Mouse (Mus musculus): ENCODE measurements around the gene Nme9.

Gene Nme9

DNA sequence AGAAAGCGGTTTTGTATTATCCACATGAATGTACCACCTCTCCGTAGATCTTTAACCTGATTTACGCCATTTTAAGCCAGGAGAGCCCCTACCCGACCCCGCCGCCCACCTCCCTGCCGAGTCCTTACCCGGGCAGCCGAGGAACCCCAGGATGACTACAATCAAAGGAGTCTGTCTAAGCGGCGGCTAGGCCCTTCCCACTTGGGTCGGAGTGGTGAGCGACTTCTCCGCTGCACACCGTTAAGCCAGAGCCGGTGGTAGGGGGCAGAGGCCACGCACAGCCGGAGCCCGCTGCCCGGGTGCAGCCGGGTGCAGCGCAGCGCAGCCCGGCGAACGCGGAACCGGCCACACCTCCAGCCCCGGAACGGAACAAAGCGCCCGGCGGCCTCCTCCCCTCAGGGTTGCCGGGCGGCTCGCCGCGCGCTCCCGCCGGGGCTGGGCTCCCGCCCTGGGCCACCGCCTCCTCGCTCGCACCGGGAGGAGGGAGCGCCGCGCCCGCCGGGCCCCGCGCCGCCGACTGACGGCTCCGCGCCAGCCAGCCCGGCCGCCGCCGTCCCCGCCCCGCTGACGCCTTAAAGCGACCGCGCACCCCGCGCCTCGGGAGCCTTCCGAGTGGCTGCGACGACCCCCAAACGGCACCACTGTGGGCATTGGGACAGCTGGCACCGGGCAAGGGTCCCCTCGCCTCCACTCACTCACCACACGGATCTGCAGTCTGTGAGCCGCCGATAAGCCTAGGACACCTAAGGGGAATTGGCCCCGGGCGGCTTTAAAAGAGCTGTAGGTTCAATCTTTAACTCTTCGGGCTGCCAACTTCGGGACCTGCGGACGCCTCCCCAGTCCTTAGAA, 14.9 kb upstream of the Nme9 start:
- peak; percentile 39 for DNase-seq (ENCODE audit: low read depth)

DNA sequence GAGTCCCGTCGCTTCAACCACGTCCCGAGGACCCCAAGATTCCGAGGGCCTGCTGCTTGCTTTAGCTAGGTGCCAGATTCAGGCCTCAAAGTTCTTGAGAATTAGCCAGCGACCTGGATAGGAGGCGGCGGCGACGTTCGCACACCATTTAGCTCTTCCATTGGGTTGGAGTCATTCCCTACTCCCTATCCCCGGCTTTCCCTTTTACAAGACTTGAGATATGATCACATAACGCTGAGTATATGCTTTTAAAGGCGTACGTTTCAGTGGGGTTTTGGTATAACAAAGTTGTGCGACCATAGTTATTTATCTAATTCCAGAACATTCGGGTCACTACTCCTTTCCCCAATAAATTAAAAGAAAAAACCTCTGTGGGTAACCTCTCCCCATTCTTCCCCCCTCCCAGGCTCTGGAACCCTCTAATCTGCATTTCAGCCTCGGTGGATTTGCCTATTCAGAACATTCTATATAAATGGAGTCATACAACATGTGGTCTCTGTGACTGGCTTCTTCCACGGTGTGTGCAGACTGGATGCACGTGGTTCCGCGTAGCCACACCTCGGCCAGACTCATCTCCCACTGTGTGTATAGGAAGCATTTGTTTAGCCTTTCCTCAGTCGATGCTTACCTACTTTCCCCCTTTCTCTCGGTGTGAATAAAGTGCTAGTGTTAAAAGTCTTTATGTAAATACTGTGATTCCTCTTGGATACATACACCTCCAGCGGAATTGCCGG, 14.1 kb upstream of the Nme9 start, which contains the start of gene Mras:
Gene Mras, minus strand, starts transcription at position 351 of the 734 bp plus-strand sequence.
- no peak for DNase-seq (ENCODE audit: low read depth)

DNA sequence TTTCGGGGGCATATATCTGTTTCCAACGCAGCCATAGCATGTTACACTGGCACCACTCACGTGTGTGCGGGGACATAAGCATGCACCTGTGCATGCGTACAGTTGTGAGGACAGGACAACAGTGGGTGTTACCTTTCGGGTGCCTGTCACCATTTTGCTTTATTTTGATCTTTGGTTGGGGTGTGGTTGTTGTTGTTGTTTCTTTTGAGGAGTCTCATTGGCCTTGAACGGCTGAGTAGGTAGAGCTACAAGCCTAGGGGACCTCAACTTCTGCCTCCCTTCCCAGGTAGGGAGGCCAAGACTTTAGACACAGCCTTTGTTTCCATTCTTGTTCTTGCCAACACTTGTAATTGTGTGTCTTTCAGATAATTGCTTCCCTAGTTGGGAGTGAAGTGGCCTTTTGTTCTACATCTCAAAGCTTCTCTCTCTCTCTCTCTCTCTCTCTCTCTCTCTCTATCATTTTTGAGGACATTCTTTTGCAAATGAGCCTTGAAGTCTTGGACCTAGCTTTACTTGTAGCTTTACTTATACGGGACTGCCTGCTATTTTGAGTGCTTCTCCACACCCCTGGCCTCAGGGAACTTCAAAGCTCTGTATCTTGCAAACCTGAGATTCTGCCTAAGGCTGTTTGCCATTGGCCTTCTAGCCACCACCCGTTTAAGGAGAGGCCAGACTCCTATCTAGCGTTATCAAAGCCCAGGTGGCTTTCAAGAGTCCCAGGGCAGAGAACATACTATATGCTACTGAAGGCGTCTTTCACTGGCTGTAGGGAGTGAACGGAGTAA, 13.3 kb upstream of the Nme9 start:
- DNase-seq (ENCODE audit: low read depth): no peak

DNA sequence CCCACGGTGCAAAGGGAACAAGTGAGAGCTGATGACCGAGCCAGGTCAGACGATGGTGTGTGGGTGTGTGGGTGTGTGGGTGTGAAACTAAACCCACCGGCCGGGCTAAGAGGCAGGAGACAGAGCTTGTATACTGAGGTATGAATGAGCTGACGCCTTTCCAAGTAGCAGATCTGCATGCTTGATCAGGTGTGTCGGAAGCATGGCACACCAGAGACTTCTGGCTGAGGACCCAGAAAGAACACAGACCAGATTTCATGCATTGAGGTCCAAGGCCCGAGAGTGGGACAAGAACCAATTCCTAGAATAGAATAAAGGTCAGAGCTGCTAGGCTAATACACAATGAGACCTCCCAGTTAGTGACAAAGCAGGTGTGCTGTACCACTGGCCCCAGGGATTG, 12.2 kb upstream of the Nme9 start:
- no peak for DNase-seq (ENCODE audit: low read depth)

DNA sequence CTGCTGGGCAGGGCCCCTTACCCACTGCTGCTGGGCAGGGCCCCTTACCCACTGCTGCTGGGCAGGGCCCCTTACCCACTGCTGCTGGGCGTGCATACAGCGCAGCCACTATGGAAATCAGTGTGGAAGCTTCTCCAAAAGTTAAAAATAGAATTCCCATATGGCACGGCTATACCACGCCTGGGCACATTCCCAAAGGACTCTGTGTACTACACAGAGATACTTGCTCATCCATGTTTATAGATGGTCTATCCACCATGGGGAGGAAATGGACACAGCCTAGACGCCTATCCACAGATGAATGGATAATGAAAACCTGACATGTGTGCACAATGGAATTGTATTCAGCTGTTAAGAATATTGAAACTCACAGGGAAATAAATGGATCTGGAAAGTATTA, 10.3 kb upstream of the Nme9 start:
- no peak for DNase-seq (ENCODE audit: low read depth)

DNA sequence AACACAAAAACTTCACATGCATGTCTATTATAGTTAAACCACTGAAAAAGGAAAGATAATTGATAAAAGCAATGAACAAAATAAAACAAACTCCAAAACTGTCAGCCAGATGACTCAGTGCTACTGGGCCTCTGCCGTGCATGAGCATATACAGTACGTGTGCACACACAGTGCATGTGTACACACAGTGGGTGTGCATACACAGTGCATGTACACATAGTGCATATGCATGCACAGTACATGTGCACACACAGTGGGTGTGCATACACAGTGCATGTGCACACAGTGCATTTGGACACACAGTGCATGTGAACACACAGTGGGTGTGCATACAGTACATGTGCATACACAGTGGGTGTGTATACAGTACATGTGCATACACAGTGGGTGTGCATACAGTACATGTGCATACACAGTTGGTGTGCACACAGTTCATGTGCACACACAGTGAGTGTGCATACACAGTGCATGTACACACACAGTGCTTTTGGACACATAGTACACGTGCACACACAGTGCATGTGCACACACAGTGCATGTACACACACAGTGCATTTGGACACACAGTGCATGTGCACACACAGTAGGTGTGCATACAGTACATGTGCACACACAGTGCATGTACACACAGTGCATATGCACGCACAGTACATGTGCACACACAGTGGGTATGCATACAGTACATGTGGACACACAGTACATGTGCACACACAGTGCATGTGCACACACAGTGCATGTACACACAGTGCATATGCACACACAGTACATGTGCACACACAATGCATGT, 9.4 kb upstream of the Nme9 start:
- DNase-seq (ENCODE audit: low read depth): no peak

DNA sequence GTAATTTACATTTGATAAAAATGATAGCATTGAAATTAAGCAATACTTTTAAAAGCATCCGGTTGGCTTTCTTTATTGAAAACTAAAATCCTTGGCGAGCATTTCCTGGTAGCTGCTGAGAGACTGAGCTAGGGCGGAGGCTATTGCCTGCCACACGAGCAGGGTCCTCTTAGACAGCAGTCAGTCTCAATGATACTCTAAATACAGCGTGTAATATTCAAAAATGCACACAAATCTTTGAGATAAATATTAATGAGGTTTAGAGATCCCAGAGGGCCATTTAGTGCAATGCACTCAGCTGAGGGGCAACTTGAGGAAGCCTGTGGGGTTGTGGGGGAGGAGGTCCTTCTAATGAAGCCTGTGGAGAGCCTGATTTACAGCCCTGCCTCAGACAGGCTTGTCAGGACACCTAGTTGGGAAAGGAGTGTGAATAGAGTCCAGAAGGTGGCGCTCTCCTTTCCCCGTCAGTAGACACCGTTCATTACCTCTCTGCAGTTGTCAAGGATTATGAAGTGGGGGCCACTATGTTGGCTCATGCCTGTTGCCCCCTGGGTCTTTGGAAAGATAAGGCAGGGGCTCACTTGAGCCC, 6.6 kb upstream of the Nme9 start:
- DNase-seq (ENCODE audit: low read depth): peak; percentile 40

DNA sequence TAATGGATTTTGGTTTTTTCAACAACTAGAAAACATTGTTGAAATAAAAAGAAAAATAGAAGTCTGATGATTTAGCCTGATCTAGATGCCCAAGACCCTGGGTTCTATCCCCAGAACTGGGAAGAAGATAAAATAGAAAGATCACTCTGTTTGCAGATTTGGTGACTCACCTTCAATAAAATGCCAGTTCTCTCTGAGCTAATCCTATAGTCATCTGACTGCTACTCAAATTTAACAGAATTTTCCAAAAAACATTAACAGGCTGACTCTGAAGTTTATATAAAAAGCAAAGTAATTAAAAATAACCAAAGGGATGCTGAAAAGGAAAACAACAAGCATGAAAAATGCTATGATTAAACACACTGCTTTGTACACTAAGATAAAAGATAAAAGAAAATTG, 5.0 kb upstream of the Nme9 start:
- DNase-seq (ENCODE audit: low read depth): no peak

DNA sequence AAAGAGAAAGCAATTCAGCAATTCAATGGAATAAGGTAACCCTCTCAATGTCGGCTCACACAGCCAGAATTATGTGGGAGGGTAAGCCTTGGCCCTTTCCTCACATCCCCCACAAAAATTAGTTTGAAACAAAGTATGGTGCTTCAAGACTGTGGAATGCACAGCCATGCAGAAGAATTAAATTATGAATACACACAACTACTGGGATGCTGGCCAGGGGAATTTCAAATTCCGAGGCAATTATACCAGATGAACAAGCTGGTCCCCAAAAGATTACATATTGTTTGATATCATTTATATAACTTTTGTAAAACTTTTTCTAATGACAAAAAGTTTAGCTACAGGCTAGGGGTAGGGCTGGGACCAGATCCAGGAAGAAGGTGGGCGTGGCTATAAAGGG, 4.0 kb upstream of the Nme9 start:
- no peak for DNase-seq (ENCODE audit: low read depth)

DNA sequence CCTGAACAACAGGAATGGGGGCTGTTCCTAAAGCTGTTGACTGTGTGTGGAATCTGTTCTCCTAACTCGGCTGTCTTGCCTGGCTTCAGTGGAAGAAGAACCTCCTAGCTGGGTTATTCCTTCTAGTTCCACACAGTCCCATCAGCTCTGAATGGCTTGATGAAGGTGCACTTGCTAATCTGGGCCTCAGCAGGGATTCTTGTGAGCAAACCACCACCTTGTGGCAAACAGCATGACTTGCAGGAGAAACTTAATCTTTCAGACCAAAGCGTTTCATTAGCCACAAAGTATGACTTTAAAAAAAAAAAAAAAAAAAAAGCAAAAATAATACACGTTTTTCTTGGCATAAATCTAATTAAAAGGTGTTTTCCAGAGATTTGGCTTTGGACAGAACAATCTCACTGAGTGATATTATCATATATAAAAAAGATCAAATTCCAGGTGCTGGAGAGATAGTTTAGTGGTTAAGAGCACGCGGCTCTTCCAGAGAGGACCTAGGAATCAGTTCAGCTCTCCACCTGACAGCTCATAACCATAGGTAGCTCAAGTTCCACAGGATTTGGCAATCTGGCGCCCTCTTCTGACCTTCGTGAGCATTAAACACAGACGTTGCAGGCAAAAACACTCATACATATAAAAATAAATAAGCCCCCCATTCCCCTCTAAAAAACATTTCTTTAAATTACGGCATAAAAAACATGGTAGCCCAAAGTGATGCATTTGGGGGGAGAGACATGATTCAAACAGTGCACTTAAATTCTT, 1.2 kb upstream of the Nme9 start:
- DNase-seq (ENCODE audit: low read depth): peak; percentile 56

DNA sequence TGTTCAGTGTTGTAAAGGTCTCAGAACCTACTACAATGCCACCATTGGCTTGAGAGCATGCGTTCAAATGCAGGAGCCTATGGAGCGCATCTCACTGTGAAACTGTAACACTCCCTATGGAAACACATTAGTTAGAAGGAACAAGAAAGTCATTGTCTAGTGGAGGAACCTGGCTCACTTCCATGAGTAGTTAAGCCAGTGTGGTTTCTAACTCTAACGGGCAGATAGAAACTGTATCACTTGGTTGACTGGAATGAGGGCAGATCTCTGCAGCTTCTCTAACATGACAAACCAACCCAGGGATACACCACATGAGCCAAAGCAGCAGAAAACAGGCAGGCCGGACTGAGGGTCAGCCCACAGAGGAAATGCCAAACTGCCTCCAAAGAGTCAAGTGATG, 2.9 kb downstream of the Nme9 start:
- DNase-seq (ENCODE audit: low read depth): no peak

DNA sequence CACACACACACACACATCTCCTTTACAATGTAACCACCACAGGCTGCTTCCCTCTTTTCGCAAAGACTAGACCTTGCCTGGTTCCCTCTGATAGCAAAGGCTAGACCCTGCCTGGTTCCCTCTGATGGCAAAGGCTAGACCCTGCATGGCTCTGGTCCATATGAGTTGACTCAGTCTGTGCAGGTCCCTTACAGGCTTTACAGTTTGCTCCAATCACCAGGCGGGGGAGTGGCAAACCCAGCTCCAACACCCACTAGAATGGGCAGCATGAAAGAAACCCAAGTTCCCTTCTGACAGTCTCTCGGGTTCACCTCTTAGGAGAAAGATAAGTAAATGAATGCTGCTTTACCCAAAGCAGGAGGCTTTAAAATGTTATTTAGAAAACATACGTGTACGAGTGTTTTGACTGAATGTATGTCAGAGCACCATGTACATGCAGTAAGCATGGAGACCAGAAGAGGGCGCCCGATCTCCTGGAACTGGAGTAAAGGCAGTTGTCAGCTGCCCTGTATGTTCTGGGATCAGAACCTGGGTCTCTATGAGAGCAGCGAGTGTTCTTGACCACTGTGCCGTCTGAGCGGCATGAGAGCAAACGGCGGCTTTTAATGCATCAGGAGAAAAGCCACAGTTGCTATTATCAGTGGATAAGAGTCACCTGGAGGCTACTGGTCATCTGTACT, 7.4 kb downstream of the Nme9 start:
- DNase-seq (ENCODE audit: low read depth): peak; percentile 79

DNA sequence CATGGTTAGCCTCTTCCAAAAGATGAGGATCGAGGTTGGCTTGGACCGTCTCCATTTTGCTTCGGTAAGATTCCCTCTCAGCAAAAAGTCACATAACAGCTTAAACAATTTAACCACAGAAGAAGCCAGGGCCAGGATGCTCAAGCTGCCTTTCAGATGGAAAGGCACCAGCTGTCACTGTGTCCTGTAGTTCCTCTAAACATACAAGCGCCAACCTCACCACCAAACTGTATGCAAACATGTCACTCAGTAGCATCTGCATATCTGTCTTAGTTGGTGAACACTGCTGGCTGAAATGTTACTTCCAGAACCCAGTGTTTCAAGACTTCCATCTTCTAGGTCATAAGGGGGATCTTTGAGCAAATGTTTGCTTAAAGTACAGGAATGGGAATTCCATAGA, 8.5 kb downstream of the Nme9 start:
- no peak for DNase-seq (ENCODE audit: low read depth)

DNA sequence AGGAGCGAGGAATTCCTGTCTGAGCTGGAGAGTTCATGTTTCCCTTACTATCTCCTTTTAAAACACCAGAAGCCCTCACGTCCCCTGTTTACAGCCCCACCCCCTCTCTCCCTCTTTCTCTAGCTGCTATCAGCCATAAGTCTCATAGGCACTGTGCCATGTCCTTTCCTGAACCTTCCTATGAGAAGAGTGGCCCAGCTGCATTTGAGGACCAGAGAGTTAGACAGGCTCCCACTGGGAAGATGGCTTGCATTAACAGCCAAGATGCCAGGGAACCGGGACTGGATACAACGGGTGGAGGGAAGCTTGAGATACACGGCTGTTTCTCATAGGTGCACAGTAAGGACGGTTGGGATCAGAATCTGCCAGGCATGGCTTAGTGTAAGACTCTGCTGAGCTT, 13.6 kb downstream of the Nme9 start:
- no peak for DNase-seq (ENCODE audit: low read depth)

DNA sequence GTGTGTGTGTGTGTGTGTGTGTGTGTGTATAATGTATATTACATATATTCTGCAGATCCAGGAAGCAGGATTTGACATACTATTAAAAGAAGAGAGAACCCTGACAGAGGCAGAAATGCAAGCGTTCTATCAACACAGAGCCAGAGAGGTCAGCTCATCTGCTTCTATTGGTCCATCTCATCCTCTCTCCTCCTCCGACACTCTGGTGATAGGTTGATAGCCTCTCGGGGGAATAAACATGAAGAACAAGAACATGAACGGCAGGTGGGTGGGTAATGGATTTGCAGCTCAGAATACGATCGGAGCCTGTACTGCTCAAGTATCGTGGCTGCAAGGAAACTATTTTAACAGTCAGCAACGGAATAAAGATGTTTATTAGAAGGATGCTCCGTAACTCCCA, 17.3 kb downstream of the Nme9 start:
- no peak for DNase-seq (ENCODE audit: low read depth)

DNA sequence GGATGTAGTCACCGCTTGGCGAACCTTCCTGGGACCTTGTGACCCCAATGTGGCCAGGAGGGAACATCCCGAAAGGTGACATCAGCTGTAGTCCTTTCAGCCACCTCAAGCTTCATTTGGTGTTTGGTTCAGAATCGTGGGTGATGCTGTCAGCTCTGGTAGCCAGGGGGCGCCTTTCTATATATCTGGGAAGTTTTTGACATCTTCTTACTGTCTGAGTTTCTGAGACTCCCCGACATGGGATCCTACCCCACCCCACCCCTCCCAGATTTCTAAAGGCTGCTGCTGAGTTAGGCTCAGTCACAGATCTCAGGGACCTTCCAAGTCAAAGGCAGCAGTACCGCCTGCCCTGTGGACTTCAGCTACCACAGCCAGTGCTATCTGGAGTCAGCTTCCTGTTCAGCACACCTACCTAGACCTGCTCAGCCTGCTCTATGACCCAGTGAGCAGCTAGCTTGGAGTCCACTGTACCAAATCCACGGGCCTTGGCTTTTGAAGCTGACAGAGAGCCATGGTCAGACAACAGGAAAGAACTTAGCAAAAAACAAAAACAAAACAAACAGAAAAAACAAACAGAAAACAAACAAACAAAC, 18.5 kb downstream of the Nme9 start:
- DNase-seq (ENCODE audit: low read depth): peak; percentile 52

DNA sequence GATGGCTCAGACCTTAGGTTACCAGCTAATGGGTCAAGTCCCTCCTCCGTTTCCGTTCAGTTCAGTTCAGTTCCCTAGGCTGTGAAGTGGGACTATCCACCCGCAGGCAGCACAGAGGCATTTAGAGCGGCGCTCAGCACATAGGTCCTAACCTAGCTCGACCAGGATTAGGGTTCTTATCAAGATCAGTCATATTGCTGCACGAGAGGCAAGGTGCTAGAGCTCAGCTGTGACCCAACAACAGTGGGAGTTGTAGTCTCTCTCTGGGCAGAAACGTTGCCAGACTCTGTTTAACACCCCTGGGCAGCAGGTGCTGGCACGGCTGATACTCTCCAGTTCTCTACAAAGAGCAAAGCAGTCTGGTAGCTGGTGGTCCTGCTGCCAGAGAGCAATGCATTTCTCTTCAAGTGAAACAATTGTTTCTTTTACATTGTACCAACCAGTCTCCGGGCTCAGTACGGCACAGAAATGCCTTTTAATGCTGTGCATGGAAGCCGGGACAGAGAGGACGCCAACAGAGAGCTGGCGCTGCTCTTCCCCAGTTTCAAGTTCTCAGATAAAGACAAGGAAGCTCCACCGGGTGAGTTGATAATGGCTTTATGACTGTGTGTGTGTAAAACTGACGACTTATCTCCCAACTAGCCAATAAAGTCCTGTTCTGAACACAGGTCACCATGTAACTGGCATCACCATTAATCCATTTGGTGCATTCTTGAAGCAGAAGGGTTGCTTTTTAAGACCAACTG, 19.2 kb downstream of the Nme9 start:
- no peak for DNase-seq (ENCODE audit: low read depth)

DNA sequence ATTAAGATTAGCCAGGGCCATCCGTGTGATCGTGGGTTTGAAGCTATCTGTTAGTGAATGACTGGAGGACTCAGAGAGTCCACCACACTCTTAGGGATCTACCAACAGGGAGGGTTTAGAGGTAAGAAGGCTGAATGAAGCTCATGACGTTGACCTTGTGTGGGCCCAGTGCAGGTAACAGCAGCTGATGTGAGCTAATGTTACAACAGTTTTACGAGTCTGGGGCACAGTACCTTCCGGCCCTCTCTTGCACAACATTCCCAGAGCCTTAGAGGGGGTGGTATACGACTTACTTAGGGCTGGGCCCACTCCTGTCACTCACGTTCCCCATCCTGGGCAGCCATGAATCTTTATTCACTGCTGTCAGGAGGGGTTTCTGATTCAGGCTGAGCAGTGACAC, 20.1 kb downstream of the Nme9 start:
- no peak for DNase-seq (ENCODE audit: low read depth)

DNA sequence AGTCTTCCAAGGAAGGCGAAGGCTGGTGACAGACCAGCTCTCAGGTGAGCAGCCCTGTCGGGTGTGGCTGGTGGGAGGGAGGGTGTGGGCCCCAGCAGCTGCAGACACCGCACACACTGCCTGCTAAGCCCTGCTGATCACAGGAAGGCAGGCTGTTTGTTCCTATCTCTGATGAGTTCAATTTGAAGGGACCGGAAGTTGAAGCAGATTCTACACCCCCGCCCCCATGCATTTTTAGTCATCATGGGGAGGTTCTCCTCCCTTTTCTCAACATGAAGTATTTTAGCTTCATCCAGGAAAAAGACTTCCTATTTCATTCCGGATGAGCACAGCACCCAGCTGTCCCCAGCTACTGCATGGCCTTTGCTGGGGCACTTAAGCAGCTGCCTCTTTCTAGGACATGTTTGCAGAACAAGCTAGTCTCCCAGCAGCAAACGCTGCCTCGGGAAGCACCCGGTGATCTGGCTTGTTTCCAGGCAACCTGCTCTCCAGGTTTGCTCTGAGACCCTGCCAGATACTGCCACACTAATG, 28.0 kb downstream of the Nme9 start:
- peak; percentile 70 for DNase-seq (ENCODE audit: low read depth)

Measured in induced T-regulatory cell, adult 2 months (primary cell).